In genomic region chr7:24325675-24326128, GRCm38 (mm10) we compare ENCODE assay signal across 8 mouse cellular contexts. TPM values are rescaled to one million over a fixed set of nuclear protein-coding genes. Genes with fewer than 3 reads are reported as not detected.
DNase-seq lines count a peak whose midpoint lies in the region; ATAC-seq and TF ChIP-seq lines count a peak whose summit lies in the region.

No protein-coding gene starts in this region.

- no peak for TF ChIP-seq CTCF in lung, adult 2 months (IDR thresholded peaks at IDR 0.05; ENCODE audit: insufficient read depth, low read length)
- no peak for TF ChIP-seq CTCF in thymus, adult 2 months (IDR thresholded peaks at IDR 0.05; ENCODE audit: borderline replicate concordance, control insufficient read depth, extremely low read depth, insufficient read depth, low read length, poor library complexity)

- peaks cover 6% of the 10 kb centered on the region; the same call in 1 of the 2 replicates for H3K9me3 ChIP-seq in midbrain, embryonic 16.5 days (replicated peaks; ENCODE audit: control insufficient read depth, low read length, poor library complexity, severe bottlenecking)

- H3K27ac ChIP-seq in midbrain, embryonic 16.5 days (ENCODE audit: low read length) = peak overlapping the region; percentile 32; the same call in 1 of the 2 replicates
- H3K27ac ChIP-seq in thymus, adult 2 months (ENCODE audit: control insufficient read depth, insufficient read depth, low read length) = no peak overlapping the region

- peak; percentile 20 for DNase-seq in lung, adult 2 months
- no peak for DNase-seq in lung, postnatal 25 days (ENCODE audit: low spot score)
- peak; percentile 68 to 81 for DNase-seq in left cerebral cortex, postnatal 25 days (ENCODE audit: low spot score in 2 of 2)
- DNase-seq in thymus, adult 2 months = no peak
- DNase-seq in thymus, postnatal 0 days (ENCODE audit: low spot score) = no peak

- peak overlapping the region; percentile 55 for H3K4me2 ChIP-seq in midbrain, embryonic 16.5 days (ENCODE audit: low read length)

- H3K4me1 ChIP-seq in lung, adult 2 months (ENCODE audit: control insufficient read depth, insufficient read depth, low read length) = no peaks in the 10 kb centered on the region
- peaks cover 13% of the 10 kb centered on the region for H3K4me1 ChIP-seq in midbrain, embryonic 16.5 days (ENCODE audit: control insufficient read depth, insufficient read depth, low read length)
- H3K4me1 ChIP-seq in thymus, adult 2 months (replicated peaks; ENCODE audit: control insufficient read depth, insufficient read depth, low read length) = no peaks in the 10 kb centered on the region

- no peak overlapping the region for H3K4me3 ChIP-seq in lung, adult 2 months (replicated peaks; ENCODE audit: extremely low read depth, low read depth, low read length)
- H3K4me3 ChIP-seq in midbrain, embryonic 16.5 days (ENCODE audit: low read depth, low read length) = peak overlapping the region; percentile 20
- no peak overlapping the region for H3K4me3 ChIP-seq in thymus, adult 2 months (ENCODE audit: control insufficient read depth, insufficient read depth, low read length)

- intact Hi-C loops in left cerebral cortex, postnatal 25 days (cut with DNase I) = no loop called here

- WGBS in lung, adult 2 months = 8% methylated on average over 13 of the region's 13 CpGs
- WGBS in midbrain, embryonic 16.5 days = 3% methylated on average over 13 of the region's 13 CpGs
- WGBS in thymus, adult 2 months = 39% methylated on average over 13 of the region's 13 CpGs

- H3K36me3 ChIP-seq in midbrain, embryonic 16.5 days (ENCODE audit: control insufficient read depth, insufficient read depth, low read length) = no peaks in the 10 kb centered on the region
- H3K36me3 ChIP-seq in thymus, adult 2 months (ENCODE audit: control insufficient read depth, insufficient read depth, low read length) = no peaks in the 10 kb centered on the region

- H3K9ac ChIP-seq in midbrain, embryonic 16.5 days (ENCODE audit: low read depth, low read length) = peak overlapping the region; percentile 27

- no peaks in the 10 kb centered on the region for H3K27me3 ChIP-seq in midbrain, embryonic 16.5 days (ENCODE audit: control insufficient read depth, insufficient read depth, low read depth, low read length)
- no peaks in the 10 kb centered on the region for H3K27me3 ChIP-seq in thymus, adult 2 months (ENCODE audit: control insufficient read depth, insufficient read depth, low read length)

- no peak for TF ChIP-seq POLR2A in lung, adult 2 months (IDR thresholded peaks at IDR 0.05; ENCODE audit: borderline replicate concordance, extremely low read depth, low read depth, low read length)
- TF ChIP-seq POLR2A in thymus, adult 2 months (IDR thresholded peaks at IDR 0.05; ENCODE audit: control insufficient read depth, extremely low read depth, insufficient read depth, low read length, poor library complexity) = no peak

- peak; percentile 62; the same call in 1 of the 2 replicates for ATAC-seq in frontal cortex, adult (ENCODE audit: low TSS enrichment)
- ATAC-seq in midbrain, embryonic 16.5 days = peak; percentile 44; the same call in 1 of the 2 replicates
- ATAC-seq in cerebellum, adult (ENCODE audit: insufficient number of reproducible peaks, low FRiP score, low TSS enrichment) = no peak

RNA-seq across cellular contexts. Expression of gene Tescl, which starts 8.0 kb away (rescaled TPM):
- polyA plus RNA-seq in lung, adult 2 months (2012; rRNA removed) = 0.58 and 2.0 TPM in 2 replicates
- total RNA-seq in left cerebral cortex, postnatal 25 days (2021) = not detected
- polyA plus RNA-seq in midbrain, embryonic 16.5 days (2015; fragmentation: Nextera tagmentation; extraction: Ambion mirVana) = 0.29 TPM in 1 of 2 replicates, not detected in the other
- 0.12 TPM in 1 of 2 replicates, not detected in the other for polyA plus RNA-seq in thymus, adult 2 months (2012; rRNA removed)
- polyA plus RNA-seq in thymus, postnatal 0 days (2015; fragmentation: Nextera tagmentation; extraction: Ambion mirVana) = not detected in 2 replicates

RNA-seq across cellular contexts. Expression of gene Zfp94, which starts 9.2 kb away (rescaled TPM):
- polyA plus RNA-seq in lung, adult 2 months (2012; rRNA removed) = 3.9 and 9.0 TPM in 2 replicates
- 10 to 100 TPM; 13.2 to 16.9 TPM for total RNA-seq in left cerebral cortex, postnatal 25 days (2021)
- 22.2 and 23.1 TPM in 2 replicates for polyA plus RNA-seq in midbrain, embryonic 16.5 days (2015; fragmentation: Nextera tagmentation; extraction: Ambion mirVana)
- 6.2 and 6.8 TPM in 2 replicates for polyA plus RNA-seq in thymus, adult 2 months (2012; rRNA removed)
- polyA plus RNA-seq in thymus, postnatal 0 days (2015; fragmentation: Nextera tagmentation; extraction: Ambion mirVana) = 4.6 and 5.5 TPM in 2 replicates

RNA-seq across cellular contexts. Expression of gene Lypd5, which starts 23.3 kb away (rescaled TPM):
- 32.1 TPM in 1 of 2 replicates, not detected in the other for polyA plus RNA-seq in lung, adult 2 months (2012; rRNA removed)
- not detected for total RNA-seq in left cerebral cortex, postnatal 25 days (2021)
- polyA plus RNA-seq in midbrain, embryonic 16.5 days (2015; fragmentation: Nextera tagmentation; extraction: Ambion mirVana) = not detected in 2 replicates
- polyA plus RNA-seq in thymus, adult 2 months (2012; rRNA removed) = 0.85 and 1.00 TPM in 2 replicates
- polyA plus RNA-seq in thymus, postnatal 0 days (2015; fragmentation: Nextera tagmentation; extraction: Ambion mirVana) = 0.05 TPM in 1 of 2 replicates, not detected in the other

RNA-seq across cellular contexts. Expression of gene Zfp61, which starts 24.7 kb away (rescaled TPM):
- polyA plus RNA-seq in lung, adult 2 months (2012; rRNA removed) = 5.1 and 8.7 TPM in 2 replicates
- total RNA-seq in left cerebral cortex, postnatal 25 days (2021) = 10 to 100 TPM; 19.3 to 20.8 TPM
- 46.2 and 46.3 TPM in 2 replicates for polyA plus RNA-seq in midbrain, embryonic 16.5 days (2015; fragmentation: Nextera tagmentation; extraction: Ambion mirVana)
- polyA plus RNA-seq in thymus, adult 2 months (2012; rRNA removed) = 16.1 and 22.6 TPM in 2 replicates
- polyA plus RNA-seq in thymus, postnatal 0 days (2015; fragmentation: Nextera tagmentation; extraction: Ambion mirVana) = 26.2 and 26.8 TPM in 2 replicates

RNA-seq across cellular contexts. Expression of gene Kcnn4, which starts 44.4 kb away (rescaled TPM):
- 9.0 and 11.3 TPM in 2 replicates for polyA plus RNA-seq in lung, adult 2 months (2012; rRNA removed)
- total RNA-seq in left cerebral cortex, postnatal 25 days (2021) = under 1 TPM in 1 of 2 experiments, not detected in 1; 0.50 TPM
- 0.81 and 0.84 TPM in 2 replicates for polyA plus RNA-seq in midbrain, embryonic 16.5 days (2015; fragmentation: Nextera tagmentation; extraction: Ambion mirVana)
- 402 and 429 TPM in 2 replicates for polyA plus RNA-seq in thymus, adult 2 months (2012; rRNA removed)
- 105 and 120 TPM in 2 replicates for polyA plus RNA-seq in thymus, postnatal 0 days (2015; fragmentation: Nextera tagmentation; extraction: Ambion mirVana)

Comparison
In these comparisons a context has a peak if more than half of its experiments do, and no peak if none do; other contexts are left out.
1. DNase-seq: peak in lung, adult 2 months (single experiment) and left cerebral cortex, postnatal 25 days (2 of 2); none in lung, postnatal 25 days (single experiment), thymus, adult 2 months (single experiment) and thymus, postnatal 0 days (single experiment).